Mouse (Mus musculus) CH12.LX (cell line): Measurements from ENCODE around the gene Gm8122. TPM values are rescaled to one million over a fixed set of nuclear protein-coding genes. Genes with fewer than 3 reads are reported as not detected.
A peak's percentile ranks its signal among the peaks of the same experiment; 100 is the strongest.
"Not testable (repeated sequence)": the region's sequence is repeated elsewhere in the genome, so short reads cannot be mapped to it uniquely, and the experiment has no call there.

Experiments
- DNase-seq: peaks from one replicate; pipeline ENCODE4 v3.0.0-alpha.2; 2013; ENCODE audit errors: extremely low read depth
- H3K27ac ChIP-seq: 2 replicates; pipeline ENCODE4 v1.5.1; 2012; ENCODE audit warnings: low read depth, mild to moderate bottlenecking, control low read depth, moderate library complexity; ENCODE audit not compliant: insufficient read depth
- H3K27me3 ChIP-seq: replicated peaks from 2 replicates; pipeline ENCODE3; 2012; ENCODE audit warnings: inconsistent platforms
- H3K36me3 ChIP-seq, 2 experiments: replicated peaks in 1 of 2; 2 replicates each; pipeline versions ENCODE3 to v1.6.1; 2012; ENCODE audit warnings: inconsistent platforms in 1 of 2, low read length in 1 of 2, mild to moderate bottlenecking in 1 of 2, mixed read lengths in 1 of 2, moderate library complexity in 1 of 2; ENCODE audit not compliant: control insufficient read depth in 1 of 2, insufficient read depth in 1 of 2
- H3K4me1 ChIP-seq, 2 experiments: 2 replicates each; pipeline ENCODE4 v1.6.1; 2012; ENCODE audit warnings: inconsistent platforms in 1 of 2, moderate library complexity in 1 of 2; ENCODE audit not compliant: insufficient read depth in 2 of 2, control insufficient read depth in 1 of 2
- H3K4me2 ChIP-seq: 2 replicates; pipeline ENCODE4 v1.6.1; 2012; ENCODE audit warnings: low read depth, mild to moderate bottlenecking, control low read depth; ENCODE audit not compliant: poor library complexity, insufficient read depth, severe bottlenecking
- H3K4me3 ChIP-seq, 3 experiments: fragments of 150-350 bp in 1 of 3; sonication (generic) in 1 of 3; replicated peaks in 1 of 3; 2 replicates each; pipeline versions ENCODE3 to v1.5.1; 2011 to 2012; ENCODE audit warnings: low read depth in 2 of 3, low read length in 2 of 3, mild to moderate bottlenecking in 2 of 3, moderate library complexity in 2 of 3, control low read depth in 1 of 3, improper control_type of control experiment in 1 of 3, inconsistent platforms in 1 of 3, mixed read lengths in 1 of 3; ENCODE audit not compliant: poor library complexity in 1 of 3
- H3K79me2 ChIP-seq: replicated peaks from 2 replicates; pipeline ENCODE4 v1.6.1; 2012; ENCODE audit warnings: mild to moderate bottlenecking, moderate library complexity; ENCODE audit not compliant: control insufficient read depth, poor library complexity, insufficient read depth, severe bottlenecking; ENCODE audit errors: extremely low read depth
- H3K9ac ChIP-seq: 2 replicates; pipeline ENCODE4 v1.6.1; 2012; ENCODE audit warnings: low read depth, mild to moderate bottlenecking, control low read depth, moderate library complexity; ENCODE audit not compliant: insufficient read depth
- H3K9me3 ChIP-seq: replicated peaks from 2 replicates; pipeline ENCODE3; 2012; ENCODE audit warnings: low read length, inconsistent platforms, mixed read lengths
- dilution Hi-C: fragments of 300-500 bp; cut with MboI; formaldehyde crosslinking; loops from 2 replicates; pipeline ENCODE4 v1.14.3; 2020; ENCODE audit warnings: low sequenced_read_pairs; ENCODE audit not compliant: extremely low pct_unique_long_range_greater_than_20kb, extremely low pct_ligation_motif_present
- in situ Hi-C: fragments of 300-500 bp; cut with MboI; formaldehyde crosslinking; loops from 3 replicates; pipeline ENCODE4 v1.14.3; 2019; ENCODE audit warnings: low sequenced_read_pairs, low pct_ligation_motif_present, low pct_unique_long_range_greater_than_20kb, mixed read lengths
- polyA plus RNA-seq: library from polyadenylated mRNA; unstranded; fragments of >175 nt; gene quantifications from 2 replicates; pipeline ENCODE4 v1.2.1, GENCODE M21; 2012; ENCODE audit warnings: low read depth; ENCODE audit not compliant: insufficient read length
- total RNA-seq, 2 experiments: library from RNA; depleted of rRNA; stranded (reverse); fragments of 300-350 nt in 1 of 2; fragments of >200 nt in 1 of 2; gene quantifications; 2 replicates each; pipeline ENCODE4 v1.2.3; 2012 to 2014

Gm8122 gene
- total RNA-seq (2012; rRNA removed): not detected in 2 replicates
- not detected in 2 replicates for total RNA-seq (2014; rRNA removed)
- polyA plus RNA-seq: not detected in 2 replicates

DNA sequence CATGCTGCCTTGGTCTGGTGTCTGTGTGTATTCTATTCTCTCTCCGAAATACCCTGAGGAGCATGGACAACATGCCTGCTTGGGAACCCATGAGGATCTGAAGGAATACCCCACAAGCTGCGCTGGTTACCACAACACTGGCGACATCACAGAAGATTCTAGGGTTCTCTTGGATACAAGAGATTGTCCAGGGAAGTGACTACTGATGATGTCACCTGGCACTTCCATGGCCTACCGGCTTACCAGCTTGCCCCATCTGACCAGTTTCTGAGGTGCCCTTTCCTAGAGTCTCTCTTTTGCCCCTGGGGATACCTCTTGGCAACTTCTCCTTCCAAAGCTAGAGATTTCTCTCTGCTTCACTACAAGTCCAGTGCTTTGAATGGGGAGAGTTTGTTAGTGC, at the start of gene Gm8122:
TSS of gene Gm8122 (minus strand) at position 101 of the 400 bp plus-strand sequence.
- H3K79me2 ChIP-seq, dilution Hi-C loops, H3K9ac ChIP-seq, H3K27ac ChIP-seq, H3K27me3 ChIP-seq, H3K4me3 ChIP-seq, in situ Hi-C loops, H3K9me3 ChIP-seq, H3K4me2 ChIP-seq, H3K4me1 ChIP-seq, DNase-seq, H3K36me3 ChIP-seq: not testable (repeated sequence)

DNA sequence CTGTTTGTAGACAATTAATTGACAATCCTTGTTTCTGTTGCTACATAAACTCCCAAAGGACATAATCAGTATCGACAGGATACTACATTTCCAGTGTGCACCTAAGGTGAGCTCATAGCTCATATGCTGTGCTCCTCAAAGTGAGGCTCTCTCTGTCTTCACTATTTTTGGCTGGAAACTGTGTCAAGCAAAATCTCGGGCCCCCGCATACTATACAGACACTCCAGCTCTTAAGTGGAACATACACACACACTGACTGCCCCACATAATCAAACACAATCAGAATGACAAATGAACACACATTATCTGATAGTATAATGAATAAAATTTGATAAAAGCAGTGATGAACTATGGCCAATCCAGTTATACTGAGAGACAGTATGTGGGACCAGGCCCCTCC, 43.6 kb upstream of the Gm8122 start:
- H3K4me2 ChIP-seq, H3K27me3 ChIP-seq, H3K27ac ChIP-seq, H3K4me1 ChIP-seq, DNase-seq, H3K79me2 ChIP-seq, H3K36me3 ChIP-seq, H3K9ac ChIP-seq, H3K4me3 ChIP-seq, H3K9me3 ChIP-seq, in situ Hi-C loops, dilution Hi-C loops: not testable (repeated sequence)

- H3K27me3 ChIP-seq, DNase-seq, H3K9me3 ChIP-seq, H3K79me2 ChIP-seq, H3K4me3 ChIP-seq, dilution Hi-C loops, H3K27ac ChIP-seq, in situ Hi-C loops, H3K36me3 ChIP-seq, H3K4me2 ChIP-seq, H3K9ac ChIP-seq, H3K4me1 ChIP-seq: not testable (repeated sequence)
Observed at GRCm38 (mm10) chr14:43278146-43278545, 43.0 kb upstream of the Gm8122 start.

- H3K4me2 ChIP-seq, H3K79me2 ChIP-seq, H3K36me3 ChIP-seq, H3K4me3 ChIP-seq, in situ Hi-C loops, H3K4me1 ChIP-seq, dilution Hi-C loops, DNase-seq, H3K9ac ChIP-seq, H3K27ac ChIP-seq, H3K27me3 ChIP-seq: not testable (repeated sequence)
- H3K9me3 ChIP-seq: peaks cover 10% of the 10 kb centered on the region
Observed at GRCm38 (mm10) chr14:43277468-43277867, 42.4 kb upstream of the Gm8122 start.

- in situ Hi-C loops, H3K27ac ChIP-seq, H3K36me3 ChIP-seq, H3K79me2 ChIP-seq, H3K4me1 ChIP-seq, H3K9ac ChIP-seq, H3K4me2 ChIP-seq, H3K4me3 ChIP-seq, H3K27me3 ChIP-seq, dilution Hi-C loops, DNase-seq: not testable (repeated sequence)
- H3K9me3 ChIP-seq: peaks cover 10% of the 10 kb centered on the region
Observed at GRCm38 (mm10) chr14:43275752-43276151, 40.6 kb upstream of the Gm8122 start.

- H3K36me3 ChIP-seq, H3K4me2 ChIP-seq, H3K4me1 ChIP-seq, DNase-seq, in situ Hi-C loops, H3K27ac ChIP-seq, H3K79me2 ChIP-seq, H3K27me3 ChIP-seq, dilution Hi-C loops, H3K9ac ChIP-seq: not testable (repeated sequence)
- peaks cover 10% of the 10 kb centered on the region for H3K9me3 ChIP-seq
- H3K4me3 ChIP-seq: peak within 1 kb of the TSS in 2 of 3 experiments; percentile 35 to 64
Observed at GRCm38 (mm10) chr14:43274986-43275511, 39.9 kb upstream of the Gm8122 start, which contains the start of gene Gm9732. Gm9732 (plus strand) TSS chr14:43275036.
